Mouse (Mus musculus) liver, adult 2 months (tissue): ENCODE measurements around the gene Gpr84. TPM values are rescaled to one million over a fixed set of nuclear protein-coding genes. Genes with fewer than 3 reads are reported as not detected.

ENCODE experiments used
- DNase-seq: peaks from one replicate; pipeline ENCODE4 v3.0.0-alpha.2; 2011; ENCODE audit warnings: low read depth, low spot score; ENCODE audit errors: extremely low read depth
- H3K27ac ChIP-seq: fragments of 200-500 bp; replicated peaks from 2 replicates; pipeline ENCODE4 v1.5.1; 2012; ENCODE audit warnings: low read depth, mild to moderate bottlenecking, control low read depth, inconsistent platforms, low read length; ENCODE audit not compliant: insufficient read depth
- H3K27me3 ChIP-seq: fragments of 200-500 bp; 2 replicates; pipeline ENCODE4 v1.6.1; 2012; ENCODE audit warnings: mild to moderate bottlenecking, moderate library complexity, low read length, inconsistent platforms; ENCODE audit not compliant: control insufficient read depth, insufficient read depth
- H3K36me3 ChIP-seq: fragments of 200-500 bp; 2 replicates; pipeline ENCODE4 v1.6.1; 2012; ENCODE audit warnings: low read length, inconsistent platforms; ENCODE audit not compliant: control insufficient read depth, insufficient read depth
- H3K4me1 ChIP-seq: fragments of 200-500 bp; 2 replicates; pipeline ENCODE4 v1.6.1; 2011; ENCODE audit warnings: low read length; ENCODE audit not compliant: control insufficient read depth, insufficient read depth
- H3K4me3 ChIP-seq: fragments of 200-500 bp; 2 replicates; pipeline ENCODE4 v1.5.1; 2011; ENCODE audit warnings: low read depth, mild to moderate bottlenecking, control low read depth, low read length, moderate library complexity; ENCODE audit not compliant: insufficient read depth
- H3K79me2 ChIP-seq: fragments of 200-500 bp; 2 replicates; pipeline ENCODE4 v1.6.1; 2012; ENCODE audit warnings: inconsistent platforms, mild to moderate bottlenecking, low read length, moderate library complexity; ENCODE audit not compliant: control insufficient read depth, insufficient read depth
- H3K9ac ChIP-seq: fragments of 200-500 bp; 2 replicates; pipeline ENCODE4 v1.6.1; 2012; ENCODE audit warnings: low read depth, mild to moderate bottlenecking, control low read depth, inconsistent platforms, low read length
- CTCF ChIP-seq: fragments of 200-500 bp; IDR thresholded peaks from 2 replicates; pipeline ENCODE4 v1.5.1; 2011; ENCODE audit warnings: low read depth, low read length, control low read depth
- POLR2A ChIP-seq: fragments of 200-500 bp; IDR thresholded peaks from 2 replicates; pipeline ENCODE4 v1.6.1; 2011; ENCODE audit warnings: low read length, control low read depth; ENCODE audit not compliant: insufficient read depth; ENCODE audit errors: extremely low read depth
- WGBS: fragments of 180-500 bp; shearing (Covaris S2); methylation state at CpG from one replicate; pipeline ENCODE4 v1.1.7; 2018; 5-methylcytosine and 5-hydroxymethylcytosine counted together
- polyA plus RNA-seq: library from polyadenylated mRNA; depleted of rRNA; stranded (reverse); fragments of >200 nt; gene quantifications from 2 replicates; pipeline ENCODE4 v1.2.3, GENCODE M21; 2012
- total RNA-seq: library from RNA; depleted of rRNA; stranded (reverse); fragments of >200 nt; gene quantifications from 2 replicates; pipeline ENCODE4 v1.2.3, GENCODE M21; 2014

Gene Gpr84
- total and polyA plus RNA-seq, 2 experiments, result 0.09 to 0.12 TPM

DNA sequence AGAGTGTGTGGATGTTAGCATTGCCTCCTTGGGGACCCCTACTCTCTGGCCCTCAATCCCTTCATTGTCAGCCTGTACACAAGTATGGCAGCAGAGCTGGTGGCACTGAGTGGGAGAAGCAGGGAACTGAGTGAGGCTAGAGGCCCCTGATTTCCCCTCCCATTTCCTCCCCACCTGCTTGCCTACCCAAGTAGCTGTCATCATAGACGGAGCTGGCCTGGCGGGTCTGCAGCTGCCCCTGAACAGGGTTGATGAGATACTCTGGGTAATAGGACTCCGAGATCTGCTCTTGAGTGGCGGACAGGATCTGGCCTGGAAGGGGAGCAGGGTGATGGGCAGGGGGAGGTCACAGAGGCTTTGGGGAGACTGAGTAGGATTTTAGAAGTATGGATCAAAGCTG is 45.7 kb upstream of the Gpr84 start:
- TF ChIP-seq POLR2A (no peak), CTCF (no peak)
- H3K4me3 ChIP-seq, result no peak overlapping the region
- peaks cover 32% of the 10 kb centered on the region; the same call in 1 of the 2 replicates for H3K36me3 ChIP-seq
- H3K27me3 ChIP-seq, result no peaks in the 10 kb centered on the region
- no peak overlapping the region for H3K27ac ChIP-seq
- WGBS, result 93% methylated on average over 4 of the region's 4 CpGs
- H3K9ac ChIP-seq, result no peak overlapping the region
- H3K4me1 ChIP-seq, result peaks cover 19% of the 10 kb centered on the region
- DNase-seq, result no peak
- peaks cover 4% of the 10 kb centered on the region; the same call in 1 of the 2 replicates for H3K79me2 ChIP-seq

DNA sequence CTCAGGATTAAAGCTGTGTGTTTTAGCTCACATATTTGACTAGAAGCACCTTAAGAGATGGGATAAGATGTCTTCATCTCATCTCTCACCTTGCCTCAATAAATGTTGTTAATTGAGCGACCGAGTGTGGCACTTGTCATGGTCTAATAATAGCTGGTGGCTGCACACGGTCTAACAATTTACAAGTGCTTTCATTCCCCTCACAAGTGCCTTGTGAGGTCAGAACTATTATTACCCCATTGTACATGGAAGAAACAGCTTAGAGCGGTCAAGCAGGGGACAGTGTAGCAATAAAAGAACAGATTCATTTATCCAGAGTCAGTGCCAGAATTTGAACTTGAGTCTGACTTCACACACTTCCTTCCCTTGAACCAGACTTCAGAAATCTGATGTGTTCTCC is 45.0 kb upstream of the Gpr84 start:
- TF ChIP-seq POLR2A, result no peak
- no peak for TF ChIP-seq CTCF
- peaks cover 15% of the 10 kb centered on the region for H3K4me1 ChIP-seq
- no peaks in the 10 kb centered on the region for H3K27me3 ChIP-seq
- H3K79me2 ChIP-seq, result peaks cover 3% of the 10 kb centered on the region; the same call in 1 of the 2 replicates
- WGBS, result 88% methylated on average over 4 of the region's 4 CpGs
- no peak overlapping the region for H3K9ac ChIP-seq
- no peak for DNase-seq
- no peak overlapping the region for H3K4me3 ChIP-seq
- H3K36me3 ChIP-seq, result peaks cover 35% of the 10 kb centered on the region; the same call in 1 of the 2 replicates
- no peak overlapping the region for H3K27ac ChIP-seq

DNA sequence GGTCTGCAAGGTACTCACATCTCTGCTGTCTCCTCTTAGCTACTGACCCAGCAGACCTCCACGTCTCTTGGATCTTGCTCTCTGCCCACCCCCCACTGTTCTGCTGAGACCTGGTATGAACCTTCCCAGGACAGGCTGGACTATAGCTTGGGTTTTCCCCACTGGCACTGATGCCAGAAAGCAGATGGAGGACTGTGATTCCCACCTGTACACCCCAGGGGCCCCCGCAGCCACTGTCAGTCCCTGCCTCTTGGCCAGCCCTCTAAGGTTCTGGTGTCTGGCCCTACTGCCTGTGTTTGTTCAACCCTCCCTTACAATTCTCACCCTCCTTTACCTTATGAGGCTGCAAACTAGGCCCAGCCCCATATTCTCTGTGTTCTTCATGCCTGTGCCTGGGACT is 44.3 kb upstream of the Gpr84 start:
- Histone ChIP-seq H3K36me3 (peaks cover 39% of the 10 kb centered on the region; the same call in 1 of the 2 replicates), H3K27ac (no peak overlapping the region), H3K4me3 (no peak overlapping the region), H3K27me3 (no peaks in the 10 kb centered on the region), H3K9ac (no peak overlapping the region), H3K79me2 (no peaks in the 10 kb centered on the region), H3K4me1 (peaks cover 7% of the 10 kb centered on the region)
- no peak for TF ChIP-seq CTCF
- TF ChIP-seq POLR2A, result no peak
- no peak for DNase-seq
- 96% methylated on average over 2 of the region's 2 CpGs for WGBS

DNA sequence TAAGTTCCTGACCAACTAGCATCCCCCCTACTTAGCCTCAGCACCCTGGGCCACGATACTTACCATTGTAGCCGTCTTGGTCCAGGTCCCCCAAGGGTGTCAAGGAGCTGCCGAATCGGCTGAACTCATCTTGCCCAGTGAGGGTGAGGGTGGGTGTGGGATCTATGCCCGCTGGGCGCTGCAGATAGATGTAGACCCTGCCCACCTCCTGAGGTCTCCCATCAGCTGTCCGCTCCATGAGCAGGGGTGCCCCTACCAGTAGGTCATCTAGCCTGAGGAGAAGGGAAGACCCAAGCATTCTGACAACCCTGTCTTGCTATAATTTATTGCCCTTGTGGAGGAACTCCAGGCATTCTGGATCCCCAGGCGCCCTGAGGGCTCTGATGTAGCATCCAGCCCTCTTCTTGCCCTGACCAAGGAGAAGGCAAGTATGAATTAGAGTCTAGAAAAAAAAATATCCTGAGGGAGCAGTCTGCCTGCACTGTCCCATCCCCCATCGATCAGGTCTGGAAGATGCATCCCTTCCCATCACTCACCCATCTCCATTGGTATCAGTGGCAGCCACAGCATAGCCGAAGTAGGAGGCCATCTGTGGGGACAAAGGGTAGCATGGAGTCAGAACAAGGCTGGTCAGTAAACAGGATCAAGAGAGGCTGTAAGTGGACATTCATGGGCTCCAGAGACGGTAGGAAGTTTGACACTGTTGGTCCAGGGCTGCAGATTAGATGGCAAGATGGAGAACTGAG is 43.3 kb upstream of the Gpr84 start:
- TF ChIP-seq CTCF (no peak), POLR2A (no peak)
- Histone ChIP-seq H3K27me3 (no peaks in the 10 kb centered on the region), H3K36me3 (peaks cover 47% of the 10 kb centered on the region), H3K27ac (no peak overlapping the region), H3K79me2 (no peaks in the 10 kb centered on the region), H3K4me3 (no peak overlapping the region), H3K4me1 (no peaks in the 10 kb centered on the region), H3K9ac (no peak overlapping the region)
- DNase-seq, result no peak
- WGBS, result 95% methylated on average over 11 of the region's 11 CpGs

DNA sequence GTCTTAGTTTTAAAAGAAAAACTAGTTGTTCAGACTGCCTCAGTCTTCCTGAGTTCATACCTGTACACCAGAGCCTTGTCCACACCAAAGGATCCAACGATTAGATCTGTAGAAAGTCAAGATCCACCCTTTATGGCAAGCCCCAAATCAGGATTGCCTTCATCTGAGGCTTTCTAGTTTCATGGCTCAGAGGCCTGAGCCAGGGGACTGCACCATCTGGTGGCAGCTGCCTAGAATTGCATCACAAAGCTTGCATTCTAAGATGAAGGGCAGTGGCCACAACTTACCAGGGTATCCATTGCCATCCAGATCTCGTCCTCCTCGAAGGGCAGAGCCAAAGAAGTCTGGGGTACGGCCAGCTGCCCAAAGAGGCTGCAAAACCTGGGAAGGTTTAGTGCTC is 42.4 kb upstream of the Gpr84 start:
- TF ChIP-seq POLR2A (no peak), CTCF (peak; percentile 93)
- WGBS, result 49% methylated on average over 4 of the region's 4 CpGs
- H3K36me3 ChIP-seq, result peaks cover 48% of the 10 kb centered on the region

DNA sequence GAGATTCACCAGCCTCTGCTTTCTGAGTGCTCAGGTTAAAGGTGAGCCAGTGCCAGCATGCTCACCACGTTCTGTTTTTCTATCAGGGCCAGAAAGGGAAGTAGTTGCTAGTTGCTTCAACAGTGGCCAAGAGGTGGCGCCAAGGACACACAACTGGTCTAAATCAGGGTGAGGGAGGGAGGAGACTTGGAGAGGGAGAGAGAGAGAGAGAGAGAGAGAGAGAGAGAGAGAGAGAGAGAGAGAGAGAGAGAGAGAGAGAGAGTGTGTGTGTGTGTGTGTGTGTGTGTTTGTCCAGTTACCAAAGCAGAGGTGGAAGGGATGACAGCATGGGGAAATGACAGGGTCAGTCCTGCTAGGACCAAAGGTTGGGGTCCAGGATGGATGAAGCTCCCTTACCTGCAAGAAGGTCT is 36.9 kb upstream of the Gpr84 start:
- Histone ChIP-seq H3K36me3 (peaks cover 53% of the 10 kb centered on the region), H3K27ac (no peak overlapping the region), H3K4me3 (no peak overlapping the region), H3K9ac (no peak overlapping the region), H3K79me2 (no peaks in the 10 kb centered on the region; the same call in 1 of the 2 replicates), H3K4me1 (no peaks in the 10 kb centered on the region), H3K27me3 (no peaks in the 10 kb centered on the region)
- WGBS, result 4% methylated on average over 2 of the region's 2 CpGs
- DNase-seq, result peak; percentile 79
- TF ChIP-seq CTCF, result peak; percentile 67; the same call in 1 of the 2 replicates
- TF ChIP-seq POLR2A, result no peak

More for the DNA sequence above, 42.4 kb upstream of the Gpr84 start:
- DNase-seq, result peak; percentile 29
- Histone ChIP-seq H3K27ac (no peak overlapping the region), H3K9ac (no peak overlapping the region), H3K4me1 (no peaks in the 10 kb centered on the region), H3K79me2 (no peaks in the 10 kb centered on the region), H3K27me3 (no peaks in the 10 kb centered on the region), H3K4me3 (no peak overlapping the region)
